Mouse (Mus musculus): ENCODE results near the gene Tmem120a.

The Tmem120a gene

DNA sequence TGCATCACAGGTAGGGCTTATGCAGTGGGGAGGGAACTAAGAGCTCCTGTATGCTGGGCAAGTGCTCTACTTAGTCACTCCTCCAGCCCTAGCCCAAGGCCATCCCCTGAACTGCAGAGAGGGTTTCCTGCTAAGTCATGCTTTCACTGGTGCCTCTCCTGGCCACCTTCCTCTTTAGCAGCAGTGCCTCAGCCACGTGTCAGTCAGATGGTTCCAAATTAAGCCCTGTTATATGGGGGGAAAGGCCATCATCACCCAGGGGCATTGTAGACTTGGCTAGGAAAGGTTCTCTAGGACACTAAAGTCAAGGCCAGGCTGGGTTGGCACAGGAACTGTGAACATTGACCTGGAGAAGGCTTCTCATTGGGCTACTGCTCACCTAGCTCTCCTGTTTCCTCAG lies 36.4 kb downstream of the Tmem120a start:
- peak; percentile 96 for DNase-seq

- DNase-seq: no peak
Observed at GRCm38 (mm10) chr5:135707039-135707438, 37.2 kb downstream of the Tmem120a start.

DNA sequence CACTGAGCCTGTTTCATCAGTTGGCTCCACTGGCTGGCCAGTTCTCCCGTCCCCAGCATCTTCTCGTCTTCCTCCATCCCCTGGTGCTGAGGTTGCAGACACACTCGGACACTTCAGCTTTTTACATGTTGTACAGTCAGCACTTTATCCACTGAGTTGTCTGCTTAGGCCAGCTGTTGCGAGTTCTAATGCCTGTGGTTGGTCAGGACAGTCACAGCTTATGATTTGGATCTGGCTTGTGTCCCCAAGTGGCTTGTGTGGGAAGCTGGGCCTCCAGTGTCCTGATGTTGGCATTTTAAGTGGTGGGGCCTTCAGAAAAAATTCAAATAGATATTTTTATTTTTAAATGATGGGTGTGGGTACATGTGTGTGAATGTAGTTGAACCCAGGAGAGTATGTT lies 38.9 kb downstream of the Tmem120a start:
- no peak for DNase-seq

DNA sequence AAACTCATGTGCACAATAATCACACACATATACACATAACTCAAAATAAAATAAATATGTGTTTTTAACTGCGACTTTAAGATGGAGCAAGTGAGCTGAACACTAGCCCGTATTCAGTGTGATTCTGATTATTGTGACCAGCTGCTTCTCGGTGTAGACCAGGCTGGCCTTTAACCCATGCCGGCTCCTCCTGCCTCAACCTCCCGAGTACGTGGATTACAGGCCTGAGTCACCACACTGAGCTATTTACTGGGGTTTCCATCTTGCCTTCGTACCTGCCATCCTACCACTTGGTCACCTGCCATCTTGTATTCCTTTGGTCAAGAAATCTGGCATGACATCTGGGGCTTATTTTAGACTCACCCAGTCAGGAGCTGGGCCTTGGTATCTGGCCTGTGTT lies 40.8 kb downstream of the Tmem120a start:
- no peak for DNase-seq

DNA sequence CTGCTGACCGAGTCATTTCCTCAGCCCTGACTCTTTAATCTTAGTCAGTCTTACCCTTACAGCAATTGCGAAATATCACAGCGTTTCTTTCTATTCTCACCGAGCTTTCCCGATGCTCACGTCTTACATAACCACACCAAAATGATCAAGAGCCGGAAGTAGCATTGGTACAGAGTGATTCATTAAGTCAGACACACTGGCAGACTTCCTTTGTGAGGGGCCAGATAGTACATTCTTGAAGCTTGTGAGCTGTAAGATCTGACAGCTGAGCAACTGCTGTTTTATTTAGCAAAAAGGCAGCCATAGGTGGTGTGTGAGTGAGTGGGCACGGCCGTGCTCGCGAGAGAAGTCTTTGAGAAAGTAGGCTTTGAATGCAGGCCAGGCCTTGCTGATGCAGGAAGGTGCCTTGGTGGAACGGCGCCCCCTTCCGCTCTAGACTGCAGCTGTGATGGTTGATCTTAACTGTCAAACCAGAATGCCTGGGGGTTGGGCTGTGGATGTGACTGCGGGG lies 41.5 kb downstream of the Tmem120a start:
- DNase-seq: no peak

- DNase-seq: no peak
Observed at GRCm38 (mm10) chr5:135702190-135702589, 42.1 kb downstream of the Tmem120a start.

- no peak for DNase-seq
Observed at GRCm38 (mm10) chr5:135701601-135702000, 42.6 kb downstream of the Tmem120a start.

DNA sequence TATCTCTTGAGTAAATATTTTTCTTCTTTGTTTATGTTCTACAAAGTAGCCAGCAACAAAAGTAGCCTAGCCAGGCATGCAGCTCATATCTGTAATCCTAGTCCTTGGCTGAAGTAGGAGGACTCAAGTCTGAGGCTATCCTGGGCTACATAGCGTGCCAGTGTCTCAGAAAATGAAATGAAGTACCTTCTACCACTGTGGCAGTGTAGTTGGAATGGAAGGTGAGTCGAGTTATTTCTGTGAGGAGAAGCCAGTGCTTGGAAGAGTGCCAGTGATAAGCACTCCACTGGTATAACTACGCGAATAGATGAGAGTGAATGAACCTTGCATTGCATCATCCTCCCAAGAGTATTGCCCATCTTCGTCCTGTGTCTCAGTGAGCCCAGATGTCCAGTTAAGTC lies 46.5 kb downstream of the Tmem120a start:
- no peak for DNase-seq

- no peak for DNase-seq
Observed at GRCm38 (mm10) chr5:135695277-135695721, 48.9 kb downstream of the Tmem120a start.

GRCm38 (mm10) chr5:135693281-135693853 lies 50.9 kb downstream of the Tmem120a start:
- peak; percentile 91 for DNase-seq

DNA sequence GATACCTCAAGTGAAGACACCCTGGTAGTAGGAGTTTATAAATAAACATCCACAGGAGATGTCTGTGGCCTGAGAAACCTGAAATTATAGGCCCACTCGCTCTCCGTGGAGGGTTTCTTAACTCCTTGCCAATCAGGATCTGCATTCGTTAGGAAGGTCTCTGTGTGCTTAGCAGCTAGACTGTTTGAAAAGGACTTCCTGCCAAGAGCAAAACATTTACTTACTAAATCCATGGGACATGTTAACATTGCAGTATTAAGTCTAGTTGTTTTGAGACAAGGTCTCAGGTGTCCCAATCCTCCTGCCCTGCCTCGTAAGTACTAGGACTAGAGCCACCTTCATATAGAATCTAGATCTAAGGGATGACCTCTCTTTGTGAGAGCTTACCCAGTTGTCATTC lies 53.0 kb downstream of the Tmem120a start:
- no peak for DNase-seq

GRCm38 (mm10) chr5:135690401-135690800 lies 53.8 kb downstream of the Tmem120a start:
- no peak for DNase-seq

All from kidney, adult 11 months (tissue).